Mouse (Mus musculus) neural tube, embryonic 14.5 days (tissue): ENCODE data around the gene Gm42372. TPM values are rescaled to one million over a fixed set of nuclear protein-coding genes. Genes with fewer than 3 reads are reported as not detected.

Experiments used
- ATAC-seq: fragments of 200-750 bp; cut with Nextera tagmentation; 2 replicates; pipeline ENCODE4 v1.8.0; 2017; ENCODE audit warnings: low read depth, mild to moderate bottlenecking, moderate TSS enrichment, moderate library complexity
- H3K27ac ChIP-seq: fragments of 300-500 bp; sonication (generic); 2 replicates; pipeline ENCODE4 v1.5.1; 2014; ENCODE audit warnings: low read depth, mild to moderate bottlenecking, control low read depth, low read length, moderate library complexity, mixed read lengths
- H3K27me3 ChIP-seq: fragments of 300-500 bp; sonication (generic); 2 replicates; pipeline ENCODE4 v1.6.1; 2014; ENCODE audit warnings: low read length; ENCODE audit not compliant: control insufficient read depth, insufficient read depth
- H3K36me3 ChIP-seq: fragments of 300-500 bp; sonication (generic); 2 replicates; pipeline ENCODE4 v1.6.1; 2014; ENCODE audit warnings: low read length, mixed read lengths; ENCODE audit not compliant: control insufficient read depth, insufficient read depth
- H3K4me1 ChIP-seq: fragments of 300-500 bp; sonication (generic); 2 replicates; pipeline ENCODE4 v1.6.1; 2014; ENCODE audit warnings: low read length; ENCODE audit not compliant: control insufficient read depth, insufficient read depth
- H3K4me2 ChIP-seq: fragments of 300-500 bp; sonication (generic); 2 replicates; pipeline ENCODE4 v1.6.1; 2014; ENCODE audit warnings: mild to moderate bottlenecking, low read depth, low read length, control low read depth
- H3K4me3 ChIP-seq: fragments of 300-500 bp; sonication (generic); 2 replicates; pipeline ENCODE4 v1.5.1; 2014; ENCODE audit warnings: low read depth, low read length, control low read depth, mixed read lengths
- H3K9ac ChIP-seq: fragments of 300-500 bp; sonication (generic); replicated peaks from 2 replicates; pipeline ENCODE4 v1.6.1; 2014; ENCODE audit warnings: low read depth, mild to moderate bottlenecking, control low read depth, low read length, mixed read lengths
- H3K9me3 ChIP-seq: fragments of 300-500 bp; sonication (generic); 2 replicates; pipeline ENCODE4 v1.6.1; 2016; ENCODE audit warnings: low read length; ENCODE audit not compliant: control insufficient read depth
- WGBS: fragments of 180-500 bp; shearing (Covaris S2); extraction: QIAGEN DNeasy Blood & Tissue Kit; methylation state at CpG from one replicate; pipeline ENCODE4 v1.1.7; 2014; 5-methylcytosine and 5-hydroxymethylcytosine counted together
- polyA plus RNA-seq: library from polyadenylated mRNA; unstranded; fragments of >200 nt; fragmentation: Nextera tagmentation; extraction: Ambion mirVana; gene quantifications from 2 replicates; pipeline ENCODE4 v1.2.1, GENCODE M21; 2014

Gene Gm42372
- polyA plus RNA-seq, 1 experiment from 2014 or later, result 10.1 TPM

DNA sequence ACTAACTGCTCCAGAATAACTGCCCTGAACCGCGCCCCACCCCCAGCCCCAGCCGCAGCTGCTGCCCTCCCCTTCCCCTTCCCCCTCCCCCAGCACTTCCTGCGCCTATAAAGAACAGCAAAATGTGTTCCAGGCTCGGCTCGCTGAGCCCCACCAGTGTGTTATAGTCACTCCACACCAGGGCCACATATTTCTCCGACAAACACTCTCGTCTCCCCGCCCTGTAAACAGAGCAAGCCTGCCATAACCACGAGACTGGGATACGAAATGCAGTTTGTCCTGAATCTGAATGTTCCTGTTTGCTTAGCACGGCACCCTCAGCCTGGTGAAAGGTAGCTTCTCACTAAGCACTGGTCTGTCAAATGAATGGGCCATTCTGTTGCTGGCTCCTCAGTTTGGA lies 2.5 kb upstream of the Gm42372 start:
- H3K9ac ChIP-seq, result no peak overlapping the region
- ATAC-seq, result no peak; the same call in 1 of the 2 replicates

GRCm38 (mm10) chr7:16987541-16988149 lies 4.8 kb downstream of the Gm42372 start:
- Histone ChIP-seq H3K9me3 (no peaks in the 10 kb centered on the region), H3K9ac (no peak overlapping the region), H3K27me3 (no peaks in the 10 kb centered on the region), H3K4me2 (peak overlapping the region; percentile 24; the same call in 1 of the 2 replicates), H3K27ac (peak overlapping the region; percentile 79), H3K4me1 (peaks cover 29% of the 10 kb centered on the region), H3K36me3 (no peaks in the 10 kb centered on the region), H3K4me3 (no peak overlapping the region)
- WGBS, result 23% methylated on average over 7 of the region's 7 CpGs
- ATAC-seq, result no peak

More for the DNA sequence above, 2.5 kb upstream of the Gm42372 start:
- no peaks in the 10 kb centered on the region for H3K9me3 ChIP-seq
- no peak overlapping the region for H3K4me3 ChIP-seq
- no peaks in the 10 kb centered on the region for H3K36me3 ChIP-seq
- no peaks in the 10 kb centered on the region for H3K27me3 ChIP-seq
- 1% methylated on average over 12 of the region's 12 CpGs for WGBS
- H3K4me2 ChIP-seq, result peak overlapping the region; percentile 33
- H3K27ac ChIP-seq, result peak overlapping the region; percentile 46
- peaks cover 18% of the 10 kb centered on the region for H3K4me1 ChIP-seq

DNA sequence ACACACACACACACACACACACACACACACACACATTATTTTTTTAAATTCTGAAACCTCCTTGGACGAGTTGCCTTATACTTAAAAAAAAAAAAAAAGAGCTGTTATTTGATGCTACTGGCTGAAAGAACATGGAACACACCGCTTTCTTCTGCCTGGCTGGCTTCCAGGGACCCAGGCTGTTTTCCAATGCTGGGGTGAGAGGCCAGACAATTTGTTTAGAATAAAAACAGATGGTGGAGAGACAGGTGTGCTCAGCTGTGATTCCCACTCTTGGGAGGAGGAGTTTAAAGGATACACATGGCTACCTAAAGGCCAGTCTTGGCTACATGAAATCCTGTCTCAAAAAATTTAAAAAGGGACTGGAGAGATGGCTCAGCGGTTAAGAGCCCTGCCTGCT lies 5.5 kb downstream of the Gm42372 start:
- no peaks in the 10 kb centered on the region for H3K27me3 ChIP-seq
- no peak overlapping the region for H3K9ac ChIP-seq
- no peaks in the 10 kb centered on the region for H3K9me3 ChIP-seq
- H3K36me3 ChIP-seq, result no peaks in the 10 kb centered on the region
- 29% methylated on average over 3 of the region's 3 CpGs for WGBS
- H3K4me2 ChIP-seq, result no peak overlapping the region
- peak overlapping the region; percentile 79 for H3K27ac ChIP-seq
- no peak for ATAC-seq
- H3K4me3 ChIP-seq, result no peak overlapping the region
- H3K4me1 ChIP-seq, result peaks cover 22% of the 10 kb centered on the region

DNA sequence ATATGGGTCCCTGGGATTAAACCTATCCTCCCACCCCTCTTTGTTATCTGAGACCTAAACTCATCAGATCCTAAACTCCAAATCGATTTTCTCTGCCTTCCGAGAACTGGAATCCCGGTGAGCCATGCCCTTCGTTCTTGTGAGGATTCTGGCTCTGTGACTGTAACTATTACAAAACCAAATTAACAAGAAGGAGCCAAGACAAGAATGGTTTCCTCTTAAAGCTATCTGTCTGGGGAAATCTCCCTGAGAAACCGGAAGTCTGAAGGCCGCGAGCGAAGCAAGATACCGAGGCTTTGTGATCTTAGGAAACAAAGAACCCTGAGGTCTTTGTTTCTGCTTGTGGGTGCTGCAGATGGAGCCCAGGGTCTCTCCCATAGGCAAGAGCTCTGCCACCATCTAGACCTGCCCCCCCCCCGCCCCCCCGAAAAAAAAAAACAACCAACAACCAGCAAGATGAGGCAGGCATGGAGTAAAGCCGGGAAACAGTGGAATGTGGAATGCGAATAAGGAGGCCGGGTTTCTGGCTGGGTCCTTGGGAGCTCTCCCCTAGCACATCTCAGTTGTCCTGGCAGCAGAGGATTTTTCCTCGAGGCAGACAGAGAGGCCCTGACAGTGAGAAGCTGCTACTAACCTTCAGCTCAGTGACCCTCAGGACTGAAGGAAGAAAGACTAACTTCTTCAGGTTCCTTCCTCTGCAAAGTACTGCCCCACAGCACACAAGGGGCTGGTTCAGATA lies 7.3 kb downstream of the Gm42372 start:
- H3K27ac ChIP-seq, result no peak overlapping the region
- no peaks in the 10 kb centered on the region for H3K9me3 ChIP-seq
- no peak overlapping the region for H3K9ac ChIP-seq
- WGBS, result 37% methylated on average over 15 of the region's 15 CpGs
- H3K36me3 ChIP-seq, result no peaks in the 10 kb centered on the region
- no peak overlapping the region for H3K4me3 ChIP-seq
- no peaks in the 10 kb centered on the region for H3K27me3 ChIP-seq
- no peak for ATAC-seq
- H3K4me2 ChIP-seq, result no peak overlapping the region
- H3K4me1 ChIP-seq, result peaks cover 19% of the 10 kb centered on the region

GRCm38 (mm10) chr7:16991681-16992450 lies 9.0 kb downstream of the Gm42372 start:
- WGBS, result 59% methylated on average over 18 of the region's 18 CpGs
- Histone ChIP-seq H3K4me2 (no peak overlapping the region), H3K36me3 (no peaks in the 10 kb centered on the region), H3K4me3 (no peak overlapping the region), H3K4me1 (peaks cover 14% of the 10 kb centered on the region), H3K27me3 (no peaks in the 10 kb centered on the region), H3K27ac (peak overlapping the region; percentile 1; the same call in 1 of the 2 replicates), H3K9me3 (no peaks in the 10 kb centered on the region), H3K9ac (no peak overlapping the region)
- ATAC-seq, result peak; percentile 50; the same call in 1 of the 2 replicates

DNA sequence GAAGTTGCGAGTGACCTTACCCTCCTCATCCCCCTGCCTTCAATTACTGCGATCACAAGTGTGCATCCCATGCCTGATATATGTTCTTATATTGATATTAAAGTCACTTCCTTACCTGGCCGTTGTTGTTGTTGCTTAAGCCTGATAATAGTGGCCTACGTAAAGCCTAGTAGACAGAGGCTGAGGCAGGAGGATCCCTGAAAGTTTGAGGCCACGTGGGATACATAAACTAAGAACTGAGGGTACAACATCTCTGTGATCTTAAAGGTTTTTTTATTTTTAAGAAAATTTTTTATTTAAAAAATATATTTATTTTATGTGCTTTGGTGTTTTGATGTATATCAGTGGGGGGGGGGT lies 9.5 kb downstream of the Gm42372 start, which contains the start of gene Ccdc8:
Gene Ccdc8, plus strand, starts transcription at position 258 of the 357 bp plus-strand sequence.
- no peaks in the 10 kb centered on the region for H3K27me3 ChIP-seq
- H3K9me3 ChIP-seq, result no peaks in the 10 kb centered on the region
- peak within 1 kb of the TSS; percentile 43 for H3K4me2 ChIP-seq
- no peaks in the 10 kb centered on the region for H3K36me3 ChIP-seq
- 96% methylated on average over 5 of the region's 5 CpGs for WGBS
- peak within 1 kb of the TSS; percentile 1; the same call in 1 of the 2 replicates for H3K27ac ChIP-seq
- ATAC-seq, result no peak
- peaks cover 11% of the 10 kb centered on the region for H3K4me1 ChIP-seq
- peak within 1 kb of the TSS; percentile 32; the same call in 1 of the 2 replicates for H3K4me3 ChIP-seq
- no peak within 1 kb of the TSS for H3K9ac ChIP-seq

- no peaks in the 10 kb centered on the region for H3K27me3 ChIP-seq
- H3K27ac ChIP-seq, result peak overlapping the region; percentile 55; the same call in 1 of the 2 replicates
- peaks cover 5% of the 10 kb centered on the region; the same call in 1 of the 2 replicates for H3K4me1 ChIP-seq
- 4% methylated on average over 27 of the region's 27 CpGs for WGBS
- H3K36me3 ChIP-seq, result no peaks in the 10 kb centered on the region
- H3K4me2 ChIP-seq, result peak overlapping the region; percentile 43
- H3K9me3 ChIP-seq, result no peaks in the 10 kb centered on the region
- peak; percentile 72; the same call in 1 of the 2 replicates for ATAC-seq
- H3K9ac ChIP-seq, result peak overlapping the region; percentile 44
- H3K4me3 ChIP-seq, result peak overlapping the region; percentile 32
Measured at GRCm38 (mm10) chr7:16993651-16994399, 10.9 kb downstream of the Gm42372 start.

- ATAC-seq, result no peak
- WGBS, result 11% methylated on average over 20 of the region's 20 CpGs
- H3K27ac ChIP-seq, result no peak overlapping the region
- H3K4me2 ChIP-seq, result peak overlapping the region; percentile 43
- H3K9ac ChIP-seq, result peak overlapping the region; percentile 44; the same call in 1 of the 2 replicates
- H3K27me3 ChIP-seq, result no peaks in the 10 kb centered on the region
- H3K4me3 ChIP-seq, result peak overlapping the region; percentile 32
- H3K4me1 ChIP-seq, result peaks cover 5% of the 10 kb centered on the region; the same call in 1 of the 2 replicates
- H3K9me3 ChIP-seq, result no peaks in the 10 kb centered on the region
- H3K36me3 ChIP-seq, result no peaks in the 10 kb centered on the region
Measured at GRCm38 (mm10) chr7:16994400-16994799, 11.5 kb downstream of the Gm42372 start.
